Mouse (Mus musculus) kidney, adult 2 months (tissue): Measurements from ENCODE around the gene Pogz. TPM values are rescaled to one million over a fixed set of nuclear protein-coding genes. Genes with fewer than 3 reads are reported as not detected.

ENCODE experiments used
- DNase-seq: peaks from one replicate; pipeline ENCODE4 v3.0.0; 2021
- H3K27ac ChIP-seq: fragments of 200-500 bp; 2 replicates; pipeline ENCODE4 v1.5.1; 2012; ENCODE audit warnings: low read depth, low read length, control low read depth, inconsistent platforms; ENCODE audit not compliant: insufficient read depth
- H3K27me3 ChIP-seq: fragments of 200-500 bp; replicated peaks from 2 replicates; pipeline ENCODE4 v1.6.1; 2012; ENCODE audit warnings: mild to moderate bottlenecking, moderate library complexity, low read length, inconsistent platforms; ENCODE audit not compliant: control insufficient read depth, insufficient read depth
- H3K36me3 ChIP-seq: fragments of 200-500 bp; 2 replicates; pipeline ENCODE4 v1.6.1; 2012; ENCODE audit warnings: mild to moderate bottlenecking, moderate library complexity, low read length, inconsistent platforms; ENCODE audit not compliant: control insufficient read depth, insufficient read depth
- H3K4me1 ChIP-seq: fragments of 200-500 bp; 2 replicates; pipeline ENCODE4 v1.6.1; 2011; ENCODE audit warnings: low read length; ENCODE audit not compliant: control insufficient read depth, insufficient read depth
- H3K4me3 ChIP-seq: fragments of 200-500 bp; 2 replicates; pipeline ENCODE4 v1.5.1; 2011; ENCODE audit warnings: mild to moderate bottlenecking, low read depth, low read length, control low read depth; ENCODE audit not compliant: insufficient read depth
- CTCF ChIP-seq: fragments of 200-500 bp; conservative IDR thresholded peaks from 2 replicates; pipeline ENCODE4 v1.5.1; 2011; ENCODE audit warnings: low read depth, mild to moderate bottlenecking, control low read depth, low read length, moderate library complexity, mixed read lengths; ENCODE audit not compliant: insufficient read depth, insufficient read length
- POLR2A ChIP-seq: fragments of 200-500 bp; IDR thresholded peaks from one replicate; pipeline ENCODE4 v1.6.1; 2011; ENCODE audit warnings: low read depth, low read length, control low read depth
- WGBS: fragments of 180-500 bp; shearing (Covaris S2); methylation state at CpG from one replicate; pipeline ENCODE4 v1.1.7; 2018; 5-methylcytosine and 5-hydroxymethylcytosine counted together
- polyA plus RNA-seq: library from polyadenylated mRNA; depleted of rRNA; stranded (reverse); fragments of >200 nt; gene quantifications from 2 replicates; pipeline ENCODE4 v1.2.3, GENCODE M21; 2012; rRNA removed

Gene Pogz
- polyA plus RNA-seq = 19.7 and 21.0 TPM in 2 replicates

DNA sequence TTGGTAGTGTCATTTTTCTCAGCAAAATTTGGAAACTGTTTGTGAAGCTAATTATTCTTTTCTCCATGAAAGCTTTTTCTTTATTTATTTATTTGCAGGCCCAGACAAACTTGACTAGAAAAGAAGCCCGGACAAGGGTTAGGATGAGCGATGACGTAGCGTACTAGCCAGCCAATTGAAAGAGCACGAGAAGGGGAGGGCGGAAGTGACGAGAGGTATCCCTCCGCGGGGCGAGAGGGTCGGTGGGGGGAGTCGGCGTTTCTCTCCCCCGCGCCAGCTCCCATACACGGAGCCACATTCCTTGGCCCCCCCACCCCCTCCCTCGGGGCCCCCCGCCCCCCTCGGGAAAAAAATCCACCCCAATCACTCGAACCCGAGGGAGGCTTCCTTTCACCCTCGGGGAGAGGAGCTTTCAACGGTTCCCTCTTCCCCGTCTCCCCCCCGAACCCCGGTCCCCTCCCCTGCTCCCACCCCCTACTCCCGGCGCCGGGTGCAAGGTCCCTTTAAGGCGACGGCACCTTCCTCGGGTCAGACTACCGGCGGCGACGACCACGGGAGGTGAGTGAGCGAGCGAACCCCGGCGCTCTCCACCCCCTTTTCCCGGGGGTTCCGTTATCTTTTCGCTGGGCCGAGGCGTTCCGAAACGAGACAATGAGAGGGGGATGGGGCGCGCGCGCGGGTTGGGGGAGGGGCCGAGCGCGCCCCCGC lies at the start of gene Pogz:
TSS of gene Pogz (plus strand) at position 385 of the 708 bp plus-strand sequence.
- H3K27ac ChIP-seq = peak within 1 kb of the TSS; percentile 98
- peak within 1 kb of the TSS; percentile 88 for H3K4me3 ChIP-seq
- peak; percentile 99 for DNase-seq
- 1% methylated on average over 56 of the region's 57 CpGs for WGBS
- H3K36me3 ChIP-seq = no peaks in the 10 kb centered on the region
- no peaks in the 10 kb centered on the region for H3K27me3 ChIP-seq
- TF ChIP-seq CTCF (no peak), POLR2A (peak; percentile 33)
- H3K4me1 ChIP-seq = peaks cover 22% of the 10 kb centered on the region; the same call in 1 of the 2 replicates

DNA sequence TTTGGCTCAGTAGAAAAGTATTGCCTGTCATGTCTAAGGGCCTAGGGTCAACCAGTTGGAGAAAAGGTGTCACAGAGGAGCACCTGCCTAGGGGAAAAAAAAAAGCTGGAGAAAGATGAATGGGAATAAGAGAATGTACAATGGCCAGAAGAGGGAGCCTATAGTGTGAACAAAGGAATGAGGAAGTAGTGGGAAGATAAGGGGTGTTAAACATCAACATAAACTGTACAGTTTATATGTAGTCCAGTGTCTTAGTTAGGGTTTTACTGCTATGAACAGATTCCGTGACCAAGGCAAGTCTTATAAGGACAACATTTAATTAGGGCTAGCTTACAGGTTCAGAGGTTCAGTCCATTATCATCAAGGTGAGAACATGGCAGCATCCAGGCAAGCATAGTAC lies 48.3 kb upstream of the Pogz start:
- no peaks in the 10 kb centered on the region for H3K27me3 ChIP-seq
- H3K36me3 ChIP-seq = no peaks in the 10 kb centered on the region
- no peak overlapping the region for H3K4me3 ChIP-seq
- peaks cover 3% of the 10 kb centered on the region; the same call in 1 of the 2 replicates for H3K4me1 ChIP-seq
- H3K27ac ChIP-seq = no peak overlapping the region
- TF ChIP-seq CTCF = no peak
- WGBS = 87% methylated on average over 1 of the region's 1 CpGs
- DNase-seq = no peak

GRCm38 (mm10) chr3:94789516-94789915 lies 47.9 kb upstream of the Pogz start:
- Histone ChIP-seq H3K36me3 (no peaks in the 10 kb centered on the region), H3K27me3 (no peaks in the 10 kb centered on the region), H3K4me3 (no peak overlapping the region), H3K27ac (no peak overlapping the region), H3K4me1 (no peaks in the 10 kb centered on the region)
- TF ChIP-seq CTCF = no peak
- TF ChIP-seq POLR2A = no peak
- no peak for DNase-seq
- 75% methylated on average over 2 of the region's 2 CpGs for WGBS

- WGBS = 94% methylated on average over 2 of the region's 2 CpGs
- Histone ChIP-seq H3K27me3 (no peaks in the 10 kb centered on the region), H3K4me1 (no peaks in the 10 kb centered on the region), H3K4me3 (no peak overlapping the region), H3K36me3 (no peaks in the 10 kb centered on the region), H3K27ac (no peak overlapping the region)
- DNase-seq = no peak
- no peak for TF ChIP-seq POLR2A
- TF ChIP-seq CTCF = no peak
Observed at GRCm38 (mm10) chr3:94792258-94792657, 45.1 kb upstream of the Pogz start.

GRCm38 (mm10) chr3:94793672-94794071 lies 43.7 kb upstream of the Pogz start:
- TF ChIP-seq POLR2A (no peak), CTCF (no peak)
- no peaks in the 10 kb centered on the region for H3K27me3 ChIP-seq
- DNase-seq = no peak
- no peak overlapping the region for H3K4me3 ChIP-seq
- H3K4me1 ChIP-seq = no peaks in the 10 kb centered on the region
- H3K36me3 ChIP-seq = no peaks in the 10 kb centered on the region
- H3K27ac ChIP-seq = no peak overlapping the region
- WGBS = 91% methylated on average over 2 of the region's 2 CpGs

DNA sequence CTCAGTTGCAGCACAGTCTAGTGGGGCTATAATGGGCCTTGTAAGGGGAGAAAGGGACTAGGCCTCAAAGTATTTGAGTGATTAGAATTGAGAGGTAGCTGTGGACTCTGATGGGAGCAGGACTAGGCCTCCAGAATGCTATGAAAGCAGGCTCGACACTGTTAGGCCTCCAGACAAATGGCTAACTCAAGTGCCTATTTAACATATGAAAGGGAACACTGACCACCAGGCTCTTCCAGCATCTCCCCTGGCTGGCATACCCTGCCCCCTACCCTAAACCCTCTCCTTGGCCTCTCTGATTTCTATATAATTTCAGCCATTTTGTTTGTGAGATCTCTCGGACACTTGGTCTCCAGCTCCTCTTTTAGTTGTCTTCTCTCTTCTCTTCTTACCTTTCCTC lies 43.0 kb upstream of the Pogz start:
- H3K27ac ChIP-seq = no peak overlapping the region
- TF ChIP-seq CTCF (no peak), POLR2A (no peak)
- H3K4me1 ChIP-seq = no peaks in the 10 kb centered on the region
- no peak overlapping the region for H3K4me3 ChIP-seq
- no peak for DNase-seq
- no peaks in the 10 kb centered on the region for H3K27me3 ChIP-seq
- 84% methylated on average over 2 of the region's 2 CpGs for WGBS
- H3K36me3 ChIP-seq = no peaks in the 10 kb centered on the region

DNA sequence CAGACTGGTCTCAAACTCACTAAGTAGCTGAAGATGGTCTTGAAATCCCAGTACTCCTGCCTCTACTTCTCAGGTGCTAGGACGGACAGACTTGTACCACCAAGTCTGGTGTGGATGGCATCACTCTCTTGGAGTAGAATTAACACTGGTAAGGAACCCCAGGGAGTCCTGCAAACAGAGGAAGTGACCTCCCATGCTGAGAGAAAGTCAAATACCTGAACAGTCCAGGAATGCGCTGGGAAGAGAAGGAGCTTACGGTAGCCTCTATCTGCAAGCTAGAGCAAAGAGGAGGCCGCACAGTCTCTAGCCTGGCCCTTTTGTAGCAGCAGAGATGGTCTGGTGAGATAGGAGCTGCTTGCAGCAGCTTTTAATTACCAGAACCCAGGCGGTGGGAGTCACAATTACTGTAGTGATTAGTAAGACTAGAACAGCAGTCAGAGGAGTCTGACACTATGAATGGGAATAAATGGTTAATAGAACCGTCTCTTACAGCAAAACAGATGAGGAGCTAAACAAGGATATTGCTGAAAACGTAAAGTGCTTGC lies 41.7 kb upstream of the Pogz start:
- Histone ChIP-seq H3K4me3 (no peak overlapping the region), H3K27me3 (no peaks in the 10 kb centered on the region), H3K4me1 (no peaks in the 10 kb centered on the region), H3K27ac (no peak overlapping the region), H3K36me3 (no peaks in the 10 kb centered on the region)
- no peak for DNase-seq
- 79% methylated on average over 7 of the region's 7 CpGs for WGBS
- TF ChIP-seq CTCF (no peak), POLR2A (no peak)
